Mouse (Mus musculus): ENCODE measurements around the gene Hs3st4. TPM values are rescaled to one million over a fixed set of nuclear protein-coding genes. Genes with fewer than 3 reads are reported as not detected.

Hs3st4 gene
- polyA plus RNA-seq, 1 experiment from 2014 or later, result 0.36 TPM

DNA sequence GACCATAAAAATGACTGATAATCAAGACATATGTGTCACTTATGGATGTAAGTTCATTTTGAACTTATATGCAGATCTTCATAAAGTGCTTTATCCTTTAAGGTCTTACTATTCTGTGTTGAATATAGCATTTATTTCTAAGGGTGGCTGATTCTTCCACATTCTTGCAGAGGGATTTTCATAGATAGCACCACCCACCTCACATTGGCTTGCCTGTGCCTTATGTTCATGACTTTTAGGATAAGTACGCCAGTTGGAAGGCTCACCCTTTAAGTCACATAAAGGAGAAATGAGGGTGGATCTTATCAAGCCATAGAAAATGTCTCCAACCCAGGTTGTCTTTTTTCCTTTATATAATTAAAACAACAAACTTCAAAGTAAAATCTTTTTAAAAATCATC is 180.6 kb downstream of the Hs3st4 start:
- Histone ChIP-seq H3K27ac (ENCODE audit: low read depth, low read length) (no peak overlapping the region), H3K4me3 (ENCODE audit: low read depth, low read length) (no peak overlapping the region), H3K4me1 (ENCODE audit: control insufficient read depth, insufficient read depth, low read length) (no peaks in the 10 kb centered on the region), H3K9ac (ENCODE audit: low read length) (no peak overlapping the region), H3K4me2 (ENCODE audit: low read depth) (no peak overlapping the region), H3K27me3 (ENCODE audit: control insufficient read depth, insufficient read depth, low read length) (no peaks in the 10 kb centered on the region), H3K9me3 (ENCODE audit: control insufficient read depth, low read length) (no peaks in the 10 kb centered on the region), H3K36me3 (ENCODE audit: control insufficient read depth, insufficient read depth, low read length) (no peaks in the 10 kb centered on the region)
- WGBS, result 94% methylated on average over 1 of the region's 1 CpGs
- ATAC-seq (ENCODE audit: insufficient read depth, low FRiP score, low TSS enrichment) (no peak), DNase-seq (ENCODE audit: low spot score) (no peak)

- H3K27ac ChIP-seq (ENCODE audit: low read depth, low read length), result no peak overlapping the region
- H3K4me1 ChIP-seq (ENCODE audit: control insufficient read depth, insufficient read depth, low read length), result no peaks in the 10 kb centered on the region
- H3K9me3 ChIP-seq (ENCODE audit: control insufficient read depth, low read length), result no peaks in the 10 kb centered on the region
- no peaks in the 10 kb centered on the region for H3K36me3 ChIP-seq (ENCODE audit: control insufficient read depth, insufficient read depth, low read length)
- whole genome bisulfite sequencing, result 58% methylated on average over 1 of the region's 1 CpGs
- no peak overlapping the region for H3K4me3 ChIP-seq (ENCODE audit: low read depth, low read length)
- ATAC-seq (ENCODE audit: insufficient read depth, low FRiP score, low TSS enrichment), result no peak
- no peak for DNase-seq (ENCODE audit: low spot score)
- no peak overlapping the region for H3K4me2 ChIP-seq (ENCODE audit: low read depth)
- no peaks in the 10 kb centered on the region for H3K27me3 ChIP-seq (ENCODE audit: control insufficient read depth, insufficient read depth, low read length)
- no peak overlapping the region for H3K9ac ChIP-seq (ENCODE audit: low read length)
Measured at GRCm38 (mm10) chr7:124166229-124166628, 183.6 kb downstream of the Hs3st4 start.

GRCm38 (mm10) chr7:124168796-124169195 is 186.1 kb downstream of the Hs3st4 start:
- H3K27me3 ChIP-seq (ENCODE audit: control insufficient read depth, insufficient read depth, low read length), result no peaks in the 10 kb centered on the region
- no peak for DNase-seq (ENCODE audit: low spot score)
- no peaks in the 10 kb centered on the region for H3K36me3 ChIP-seq (ENCODE audit: control insufficient read depth, insufficient read depth, low read length)
- H3K9me3 ChIP-seq (ENCODE audit: control insufficient read depth, low read length), result no peaks in the 10 kb centered on the region
- no peak overlapping the region for H3K9ac ChIP-seq (ENCODE audit: low read length)
- H3K4me2 ChIP-seq (ENCODE audit: low read depth), result no peak overlapping the region
- no peak for ATAC-seq (ENCODE audit: insufficient read depth, low FRiP score, low TSS enrichment)
- no peak overlapping the region for H3K27ac ChIP-seq (ENCODE audit: low read depth, low read length)
- WGBS, result 91% methylated on average over 2 of the region's 2 CpGs
- H3K4me3 ChIP-seq (ENCODE audit: low read depth, low read length), result no peak overlapping the region
- H3K4me1 ChIP-seq (ENCODE audit: control insufficient read depth, insufficient read depth, low read length), result no peaks in the 10 kb centered on the region

DNA sequence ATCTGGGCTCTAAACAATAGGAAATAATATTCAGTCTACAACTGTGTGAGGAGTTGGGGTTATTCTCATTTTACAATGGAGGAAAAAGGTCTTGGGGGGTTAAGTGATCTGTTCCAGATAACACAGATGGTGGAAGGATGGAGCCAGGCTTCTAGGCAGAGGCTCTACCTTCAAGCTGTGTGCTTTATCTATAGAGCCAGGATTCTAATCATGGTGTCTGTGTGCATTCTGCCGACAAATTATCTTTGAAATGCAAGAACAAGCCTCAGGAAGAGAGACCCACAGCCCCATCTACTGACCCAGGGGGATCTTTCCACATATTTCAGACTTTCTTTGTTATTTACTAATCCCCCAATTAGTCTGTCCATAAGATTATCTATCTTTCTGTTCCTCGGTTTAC is 187.3 kb downstream of the Hs3st4 start:
- no peaks in the 10 kb centered on the region for H3K9me3 ChIP-seq (ENCODE audit: control insufficient read depth, low read length)
- no peak overlapping the region for H3K27ac ChIP-seq (ENCODE audit: low read depth, low read length)
- no peak overlapping the region for H3K4me2 ChIP-seq (ENCODE audit: low read depth)
- no peak overlapping the region for H3K4me3 ChIP-seq (ENCODE audit: low read depth, low read length)
- H3K36me3 ChIP-seq (ENCODE audit: control insufficient read depth, insufficient read depth, low read length), result no peaks in the 10 kb centered on the region
- H3K9ac ChIP-seq (ENCODE audit: low read length), result no peak overlapping the region
- H3K27me3 ChIP-seq (ENCODE audit: control insufficient read depth, insufficient read depth, low read length), result no peaks in the 10 kb centered on the region
- no peak for ATAC-seq (ENCODE audit: insufficient read depth, low FRiP score, low TSS enrichment)
- no peaks in the 10 kb centered on the region for H3K4me1 ChIP-seq (ENCODE audit: control insufficient read depth, insufficient read depth, low read length)
- DNase-seq (ENCODE audit: low spot score), result no peak
- 85% methylated on average over 2 of the region's 2 CpGs for WGBS

GRCm38 (mm10) chr7:124171992-124172391 is 189.3 kb downstream of the Hs3st4 start:
- no peaks in the 10 kb centered on the region for H3K4me1 ChIP-seq (ENCODE audit: control insufficient read depth, insufficient read depth, low read length)
- no peak for DNase-seq (ENCODE audit: low spot score)
- H3K36me3 ChIP-seq (ENCODE audit: control insufficient read depth, insufficient read depth, low read length), result no peaks in the 10 kb centered on the region
- H3K27me3 ChIP-seq (ENCODE audit: control insufficient read depth, insufficient read depth, low read length), result no peaks in the 10 kb centered on the region
- no peak overlapping the region for H3K27ac ChIP-seq (ENCODE audit: low read depth, low read length)
- ATAC-seq (ENCODE audit: insufficient read depth, low FRiP score, low TSS enrichment), result no peak
- no peak overlapping the region for H3K9ac ChIP-seq (ENCODE audit: low read length)
- H3K9me3 ChIP-seq (ENCODE audit: control insufficient read depth, low read length), result no peaks in the 10 kb centered on the region
- H3K4me2 ChIP-seq (ENCODE audit: low read depth), result no peak overlapping the region
- H3K4me3 ChIP-seq (ENCODE audit: low read depth, low read length), result no peak overlapping the region

DNA sequence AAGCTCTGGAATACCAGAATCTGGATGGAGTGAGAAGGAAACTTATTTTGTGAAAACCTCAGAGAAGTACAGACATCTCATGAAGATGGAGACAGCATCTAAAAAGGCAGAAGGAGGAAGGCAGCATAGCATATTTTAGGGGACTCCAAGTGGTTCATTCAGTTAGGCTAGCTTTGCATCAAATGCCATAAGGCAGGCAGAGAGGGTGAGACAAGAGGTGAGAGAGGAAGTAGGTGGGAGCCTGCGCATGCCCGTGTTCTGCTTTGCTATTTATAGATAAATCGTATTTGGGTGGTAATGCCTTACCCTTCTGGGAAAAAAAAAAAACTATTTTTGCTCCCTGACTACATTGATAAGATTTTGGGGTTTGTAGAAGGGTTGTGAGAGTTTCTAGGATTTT is 198.3 kb downstream of the Hs3st4 start:
- H3K27me3 ChIP-seq (ENCODE audit: control insufficient read depth, insufficient read depth, low read length), result no peaks in the 10 kb centered on the region
- H3K27ac ChIP-seq (ENCODE audit: low read depth, low read length), result no peak overlapping the region
- H3K4me3 ChIP-seq (ENCODE audit: low read depth, low read length), result no peak overlapping the region
- H3K4me1 ChIP-seq (ENCODE audit: control insufficient read depth, insufficient read depth, low read length), result no peaks in the 10 kb centered on the region
- DNase-seq (ENCODE audit: low spot score), result no peak
- no peaks in the 10 kb centered on the region for H3K9me3 ChIP-seq (ENCODE audit: control insufficient read depth, low read length)
- H3K4me2 ChIP-seq (ENCODE audit: low read depth), result no peak overlapping the region
- no peak overlapping the region for H3K9ac ChIP-seq (ENCODE audit: low read length)
- ATAC-seq (ENCODE audit: insufficient read depth, low FRiP score, low TSS enrichment), result no peak
- H3K36me3 ChIP-seq (ENCODE audit: control insufficient read depth, insufficient read depth, low read length), result no peaks in the 10 kb centered on the region
- WGBS, result 91% methylated on average over 3 of the region's 3 CpGs

GRCm38 (mm10) chr7:124184693-124185092 is 202.0 kb downstream of the Hs3st4 start:
- 82% methylated on average over 1 of the region's 1 CpGs for WGBS
- Histone ChIP-seq H3K4me1 (ENCODE audit: control insufficient read depth, insufficient read depth, low read length) (no peaks in the 10 kb centered on the region), H3K4me2 (ENCODE audit: low read depth) (no peak overlapping the region), H3K9me3 (ENCODE audit: control insufficient read depth, low read length) (no peaks in the 10 kb centered on the region), H3K27ac (ENCODE audit: low read depth, low read length) (no peak overlapping the region), H3K4me3 (ENCODE audit: low read depth, low read length) (no peak overlapping the region), H3K27me3 (ENCODE audit: control insufficient read depth, insufficient read depth, low read length) (no peaks in the 10 kb centered on the region), H3K9ac (ENCODE audit: low read length) (no peak overlapping the region), H3K36me3 (ENCODE audit: control insufficient read depth, insufficient read depth, low read length) (no peaks in the 10 kb centered on the region)
- DNase-seq (ENCODE audit: low spot score), result no peak
- no peak for ATAC-seq (ENCODE audit: insufficient read depth, low FRiP score, low TSS enrichment)

GRCm38 (mm10) chr7:124198811-124199570 is 216.3 kb downstream of the Hs3st4 start:
- no peaks in the 10 kb centered on the region for H3K9me3 ChIP-seq (ENCODE audit: control insufficient read depth, low read length)
- H3K4me3 ChIP-seq (ENCODE audit: low read depth, low read length), result no peak overlapping the region
- 83% methylated on average over 6 of the region's 6 CpGs for WGBS
- H3K36me3 ChIP-seq (ENCODE audit: control insufficient read depth, insufficient read depth, low read length), result no peaks in the 10 kb centered on the region
- no peak overlapping the region for H3K9ac ChIP-seq (ENCODE audit: low read length)
- H3K4me1 ChIP-seq (ENCODE audit: control insufficient read depth, insufficient read depth, low read length), result no peaks in the 10 kb centered on the region
- H3K4me2 ChIP-seq (ENCODE audit: low read depth), result no peak overlapping the region
- DNase-seq (ENCODE audit: low spot score) (no peak), ATAC-seq (ENCODE audit: insufficient read depth, low FRiP score, low TSS enrichment) (no peak)
- H3K27me3 ChIP-seq (ENCODE audit: control insufficient read depth, insufficient read depth, low read length), result no peaks in the 10 kb centered on the region
- no peak overlapping the region for H3K27ac ChIP-seq (ENCODE audit: low read depth, low read length)

DNA sequence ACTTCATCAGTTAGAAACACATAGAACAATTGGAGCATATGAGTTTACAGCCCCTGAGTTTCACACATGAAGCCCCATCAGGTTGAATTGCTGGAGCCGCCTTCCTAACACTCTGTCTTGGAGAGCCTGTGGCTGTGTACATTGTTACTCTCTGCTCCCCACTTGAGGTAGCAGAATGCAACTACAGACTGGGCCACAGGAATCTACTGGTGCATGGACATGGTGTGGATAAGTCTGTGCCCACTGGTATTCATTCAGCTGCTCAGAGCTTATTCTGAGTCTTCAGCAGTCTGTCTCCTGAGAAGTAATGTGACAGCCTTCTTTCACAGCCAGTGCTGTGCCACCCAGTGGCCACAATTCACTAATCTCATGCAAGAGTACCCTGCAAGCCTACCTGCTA is 234.3 kb downstream of the Hs3st4 start:
- H3K4me2 ChIP-seq (ENCODE audit: low read depth), result no peak overlapping the region
- 80% methylated on average over 1 of the region's 1 CpGs for WGBS
- ATAC-seq (ENCODE audit: insufficient read depth, low FRiP score, low TSS enrichment) (no peak), DNase-seq (ENCODE audit: low spot score) (no peak)
- no peaks in the 10 kb centered on the region for H3K9me3 ChIP-seq (ENCODE audit: control insufficient read depth, low read length)
- no peaks in the 10 kb centered on the region for H3K36me3 ChIP-seq (ENCODE audit: control insufficient read depth, insufficient read depth, low read length)
- H3K4me3 ChIP-seq (ENCODE audit: low read depth, low read length), result no peak overlapping the region
- no peak overlapping the region for H3K9ac ChIP-seq (ENCODE audit: low read length)
- no peaks in the 10 kb centered on the region for H3K27me3 ChIP-seq (ENCODE audit: control insufficient read depth, insufficient read depth, low read length)
- H3K27ac ChIP-seq (ENCODE audit: low read depth, low read length), result no peak overlapping the region
- no peaks in the 10 kb centered on the region for H3K4me1 ChIP-seq (ENCODE audit: control insufficient read depth, insufficient read depth, low read length)

Measured in neural tube, embryonic 11.5 days (tissue).